Mouse (Mus musculus): ENCODE measurements around the gene Lrrc49. TPM values are rescaled to one million over a fixed set of nuclear protein-coding genes. Genes with fewer than 3 reads are reported as not detected.
A peak's percentile ranks its signal among the peaks of the same experiment; 100 is the strongest.

Gene Lrrc49
- polyA plus RNA-seq, 1 experiment from 2014 or later, result 9.6 TPM

DNA sequence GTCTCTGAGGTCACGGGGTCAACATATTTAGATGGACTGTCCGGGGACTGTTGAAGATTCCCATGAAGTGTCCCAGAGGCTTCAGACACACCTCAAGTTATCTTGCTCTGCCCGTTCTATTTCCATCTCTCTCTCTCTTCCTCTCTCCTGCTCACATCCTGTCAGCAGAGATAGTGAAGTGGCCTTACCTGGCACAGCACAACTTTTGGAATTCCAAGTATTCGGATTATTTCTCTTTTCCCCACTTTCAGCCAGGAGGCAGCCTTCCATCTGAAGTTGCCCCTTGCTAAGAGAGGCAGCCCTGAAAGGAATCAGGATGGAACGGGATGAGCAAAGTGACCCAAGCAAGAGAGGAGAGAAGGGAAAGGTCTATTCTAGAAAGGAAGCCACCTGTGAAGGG, 161.8 kb downstream of the Lrrc49 start:
- H3K4me1 ChIP-seq (ENCODE audit: control insufficient read depth, insufficient read depth, low read length), result peaks cover 31% of the 10 kb centered on the region

DNA sequence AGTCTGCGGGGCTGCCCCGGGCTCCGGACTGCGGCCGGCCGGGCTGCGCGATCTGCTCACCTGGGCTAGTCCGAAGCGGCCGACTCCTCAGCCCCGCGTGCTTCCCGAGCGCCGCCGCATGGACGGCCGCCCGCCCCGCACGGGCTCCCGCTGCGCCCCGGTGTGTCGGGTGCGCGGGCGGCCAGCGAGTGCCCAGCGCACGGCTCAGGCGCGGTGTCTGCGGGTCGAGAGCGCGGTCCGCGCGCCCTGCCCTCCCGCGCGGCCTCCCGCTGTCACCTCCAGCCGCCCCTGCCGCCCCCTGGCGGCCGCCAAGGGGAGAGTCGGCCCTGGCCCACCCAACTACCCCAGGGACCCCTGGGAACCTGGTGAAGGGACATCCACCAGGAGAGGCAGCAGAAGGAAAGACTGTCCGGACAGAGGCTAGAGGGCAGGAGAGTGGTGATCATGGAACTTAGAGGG, 166.1 kb downstream of the Lrrc49 start, which contains the start of gene Thsd4:
Gene Thsd4, minus strand, starts transcription at position 241 of the 459 bp plus-strand sequence.
- no peak within 1 kb of the TSS for H3K27ac ChIP-seq (ENCODE audit: low read length)

More for the DNA sequence above, 161.8 kb downstream of the Lrrc49 start:
- Histone ChIP-seq H3K36me3 (ENCODE audit: control insufficient read depth, insufficient read depth) (no peaks in the 10 kb centered on the region), H3K27me3 (ENCODE audit: control insufficient read depth, insufficient read depth, low read length) (no peaks in the 10 kb centered on the region; the same call in 1 of the 2 replicates), H3K4me3 (ENCODE audit: low read length) (no peak overlapping the region), H3K4me2 (ENCODE audit: low read depth, low read length) (no peak overlapping the region), H3K9me3 (replicated peaks; ENCODE audit: control insufficient read depth, low read length) (no peaks in the 10 kb centered on the region), H3K9ac (ENCODE audit: low read length) (no peak overlapping the region), H3K27ac (ENCODE audit: low read length) (peak overlapping the region; percentile 65)
- ATAC-seq (replicated peaks; ENCODE audit: extremely low read depth, insufficient read depth, low FRiP score), result no peak
- 28% methylated on average over 5 of the region's 5 CpGs for WGBS

GRCm38 (mm10) chr9:60521143-60521542, 166.8 kb downstream of the Lrrc49 start:
- Histone ChIP-seq H3K4me2 (ENCODE audit: low read depth, low read length) (peak overlapping the region; percentile 85), H3K4me3 (ENCODE audit: low read length) (peak overlapping the region; percentile 65), H3K4me1 (ENCODE audit: control insufficient read depth, insufficient read depth, low read length) (peaks cover 39% of the 10 kb centered on the region), H3K36me3 (ENCODE audit: control insufficient read depth, insufficient read depth) (no peaks in the 10 kb centered on the region), H3K27me3 (ENCODE audit: control insufficient read depth, insufficient read depth, low read length) (peaks cover 5% of the 10 kb centered on the region; the same call in 1 of the 2 replicates), H3K9me3 (replicated peaks; ENCODE audit: control insufficient read depth, low read length) (no peaks in the 10 kb centered on the region), H3K9ac (ENCODE audit: low read length) (peak overlapping the region; percentile 74), H3K27ac (ENCODE audit: low read length) (no peak overlapping the region)
- WGBS, result 48% methylated on average over 5 of the region's 5 CpGs
- ATAC-seq (replicated peaks; ENCODE audit: extremely low read depth, insufficient read depth, low FRiP score), result no peak

More for the DNA sequence above, 166.1 kb downstream of the Lrrc49 start, which contains the start of gene Thsd4:
- peak within 1 kb of the TSS; percentile 74 for H3K9ac ChIP-seq (ENCODE audit: low read length)
- WGBS, result 1% methylated on average over 49 of the region's 51 CpGs
- peak within 1 kb of the TSS; percentile 65 for H3K4me3 ChIP-seq (ENCODE audit: low read length)
- no peaks in the 10 kb centered on the region for H3K36me3 ChIP-seq (ENCODE audit: control insufficient read depth, insufficient read depth)
- H3K4me2 ChIP-seq (ENCODE audit: low read depth, low read length), result peak within 1 kb of the TSS; percentile 85
- H3K9me3 ChIP-seq (replicated peaks; ENCODE audit: control insufficient read depth, low read length), result no peaks in the 10 kb centered on the region
- ATAC-seq (replicated peaks; ENCODE audit: extremely low read depth, insufficient read depth, low FRiP score), result peak; percentile 74
- H3K27me3 ChIP-seq (ENCODE audit: control insufficient read depth, insufficient read depth, low read length), result peaks cover 5% of the 10 kb centered on the region; the same call in 1 of the 2 replicates
- H3K4me1 ChIP-seq (ENCODE audit: control insufficient read depth, insufficient read depth, low read length), result peaks cover 40% of the 10 kb centered on the region

DNA sequence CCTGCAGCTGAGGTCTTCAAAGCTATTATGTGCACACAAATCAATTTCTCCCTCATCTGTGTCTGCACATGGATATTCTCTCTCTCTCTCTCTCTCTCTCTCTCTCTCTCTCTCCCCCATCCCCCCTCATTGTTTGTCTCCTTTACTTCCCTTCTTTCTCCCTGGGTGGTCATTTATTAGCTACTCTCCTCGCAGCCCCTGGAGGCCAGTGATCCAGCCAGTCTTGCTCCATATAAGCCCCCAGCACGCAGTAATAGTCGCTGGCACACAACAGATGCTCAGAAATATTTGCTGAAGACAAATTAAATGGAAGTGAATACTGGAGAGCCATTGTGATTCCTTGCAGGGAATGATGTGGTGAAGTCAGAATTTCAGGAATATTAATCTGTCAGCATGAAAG, 168.4 kb downstream of the Lrrc49 start:
- ATAC-seq (replicated peaks; ENCODE audit: extremely low read depth, insufficient read depth, low FRiP score), result no peak
- WGBS, result 69% methylated on average over 3 of the region's 3 CpGs
- H3K27ac ChIP-seq (ENCODE audit: low read length), result no peak overlapping the region
- no peak overlapping the region for H3K4me3 ChIP-seq (ENCODE audit: low read length)
- H3K4me1 ChIP-seq (ENCODE audit: control insufficient read depth, insufficient read depth, low read length), result peaks cover 34% of the 10 kb centered on the region
- no peak overlapping the region for H3K4me2 ChIP-seq (ENCODE audit: low read depth, low read length)
- H3K9me3 ChIP-seq (replicated peaks; ENCODE audit: control insufficient read depth, low read length), result no peaks in the 10 kb centered on the region
- no peak overlapping the region for H3K9ac ChIP-seq (ENCODE audit: low read length)
- no peaks in the 10 kb centered on the region for H3K36me3 ChIP-seq (ENCODE audit: control insufficient read depth, insufficient read depth)
- peaks cover 5% of the 10 kb centered on the region; the same call in 1 of the 2 replicates for H3K27me3 ChIP-seq (ENCODE audit: control insufficient read depth, insufficient read depth, low read length)

Other genes with a start within 250 kb of the Lrrc49 start
- 7.9 and 8.2 TPM in 2 replicates for gene Thsd4, start 166.1 kb downstream of the Lrrc49 start, polyA plus RNA-seq (2015; fragmentation: Nextera tagmentation; extraction: Ambion mirVana)
- gene Larp6, start 24.8 kb upstream of the Lrrc49 start, polyA plus RNA-seq (2015; fragmentation: Nextera tagmentation; extraction: Ambion mirVana), result 0.68 and 0.84 TPM in 2 replicates
- gene Uaca, start 106.4 kb upstream of the Lrrc49 start, polyA plus RNA-seq (2015; fragmentation: Nextera tagmentation; extraction: Ambion mirVana), result 28.8 and 29.6 TPM in 2 replicates